Mouse (Mus musculus) megakaryocyte-erythroid progenitor cell, adult 5-6 weeks (primary cell): ENCODE measurements around the gene Olfr1066. TPM values are rescaled to one million over a fixed set of nuclear protein-coding genes. Genes with fewer than 3 reads are reported as not detected.
"Not testable (repeated sequence)": the region's sequence is repeated elsewhere in the genome, so short reads cannot be mapped to it uniquely, and the experiment has no call there.

Experiments used
- ATAC-seq: replicated peaks from 2 replicates; pipeline ENCODE4 v1.8.0; 2016; ENCODE audit warnings: mild to moderate bottlenecking, inconsistent platforms; ENCODE audit not compliant: severe bottlenecking, poor library complexity, low FRiP score, low TSS enrichment
- total RNA-seq, 2 experiments: library from RNA; stranded (forward) in 1 of 2; stranded (reverse) in 1 of 2; fragments of 200-1000, 215-1000 nt in 1 of 2; fragments of >200 nt in 1 of 2; fragmentation: Nextera tagmentation in 1 of 2; gene quantifications; 2 replicates each; pipeline ENCODE4 v1.2.3; 2014 to 2017

Gene Olfr1066
- total RNA-seq (2014; fragmentation: Nextera tagmentation) (not detected in 2 replicates), total RNA-seq (2017) (not detected in 2 replicates)

- ATAC-seq, result no peak
Measured at GRCm38 (mm10) chr2:86456169-86456568, at the start of gene Olfr1066. TSS of gene Olfr1066 (minus strand) at chr2:86456269.

GRCm38 (mm10) chr2:86487286-86487685 lies 31.2 kb upstream of the Olfr1066 start, which contains the start of gene Olfr228:
TSS of gene Olfr228 (minus strand) at chr2:86487386.
- ATAC-seq, result no peak

GRCm38 (mm10) chr2:86464442-86465109 lies 8.5 kb upstream of the Olfr1066 start:
- ATAC-seq, result peak; percentile 67

GRCm38 (mm10) chr2:86460434-86460833 lies 4.4 kb upstream of the Olfr1066 start:
- ATAC-seq, result no peak

GRCm38 (mm10) chr2:86450491-86450890 lies 5.6 kb downstream of the Olfr1066 start, which contains the start of gene Olfr1065:
TSS of gene Olfr1065 (minus strand) at chr2:86450591.
- ATAC-seq, result not testable (repeated sequence)

GRCm38 (mm10) chr2:86442101-86442500 lies 14.0 kb downstream of the Olfr1066 start:
- ATAC-seq, result not testable (repeated sequence)

GRCm38 (mm10) chr2:86428511-86428910 lies 27.6 kb downstream of the Olfr1066 start:
- not testable (repeated sequence) for ATAC-seq

GRCm38 (mm10) chr2:86426649-86427048 lies 29.4 kb downstream of the Olfr1066 start, which contains the start of gene Olfr1062:
TSS of gene Olfr1062 (minus strand) at chr2:86426749.
- not testable (repeated sequence) for ATAC-seq

GRCm38 (mm10) chr2:86413950-86414349 lies 42.1 kb downstream of the Olfr1066 start, which contains the start of gene Olfr1061:
TSS of gene Olfr1061 (minus strand) at chr2:86414050.
- no peak for ATAC-seq

Other genes starting within 250 kb of the Olfr1066 start
- gene Olfr1046, start 237.0 kb downstream of the Olfr1066 start, total RNA-seq (2014; fragmentation: Nextera tagmentation), result not detected in 2 replicates
- gene Olfr1046, start 237.0 kb downstream of the Olfr1066 start, total RNA-seq (2017), result not detected in 2 replicates
- gene Olfr1047, start 224.9 kb downstream of the Olfr1066 start, total RNA-seq (2014; fragmentation: Nextera tagmentation), result not detected in 2 replicates
- not detected in 2 replicates for gene Olfr1047, start 224.9 kb downstream of the Olfr1066 start, total RNA-seq (2017)
- not detected in 2 replicates for gene Olfr1048, start 216.0 kb downstream of the Olfr1066 start, total RNA-seq (2014; fragmentation: Nextera tagmentation)
- not detected in 2 replicates for gene Olfr1048, start 216.0 kb downstream of the Olfr1066 start, total RNA-seq (2017)
- not detected in 2 replicates for gene Olfr1049, start 197.9 kb downstream of the Olfr1066 start, total RNA-seq (2014; fragmentation: Nextera tagmentation)
- gene Olfr1049, start 197.9 kb downstream of the Olfr1066 start, total RNA-seq (2017), result not detected in 2 replicates
- not detected in 2 replicates for gene Olfr1051, start 177.2 kb downstream of the Olfr1066 start, total RNA-seq (2014; fragmentation: Nextera tagmentation)
- gene Olfr1051, start 177.2 kb downstream of the Olfr1066 start, total RNA-seq (2017), result not detected in 2 replicates
- not detected in 2 replicates for gene Olfr1052, start 163.8 kb downstream of the Olfr1066 start, total RNA-seq (2014; fragmentation: Nextera tagmentation)
- gene Olfr1052, start 163.8 kb downstream of the Olfr1066 start, total RNA-seq (2017), result not detected in 2 replicates
- gene Olfr1053, start 141.0 kb downstream of the Olfr1066 start, total RNA-seq (2014; fragmentation: Nextera tagmentation), result not detected in 2 replicates
- not detected in 2 replicates for gene Olfr1053, start 141.0 kb downstream of the Olfr1066 start, total RNA-seq (2017)
- not detected in 2 replicates for gene Olfr1054, start 120.8 kb downstream of the Olfr1066 start, total RNA-seq (2014; fragmentation: Nextera tagmentation)
- gene Olfr1054, start 120.8 kb downstream of the Olfr1066 start, total RNA-seq (2017), result not detected in 2 replicates
- gene Olfr1055, start 106.0 kb downstream of the Olfr1066 start, total RNA-seq (2014; fragmentation: Nextera tagmentation), result not detected in 2 replicates
- not detected in 2 replicates for gene Olfr1055, start 106.0 kb downstream of the Olfr1066 start, total RNA-seq (2017)
- gene Olfr1056, start 93.8 kb downstream of the Olfr1066 start, total RNA-seq (2014; fragmentation: Nextera tagmentation), result not detected in 2 replicates
- gene Olfr1056, start 93.8 kb downstream of the Olfr1066 start, total RNA-seq (2017), result not detected in 2 replicates
- gene Olfr1057, start 77.9 kb downstream of the Olfr1066 start, total RNA-seq (2014; fragmentation: Nextera tagmentation), result not detected in 2 replicates
- not detected in 2 replicates for gene Olfr1057, start 77.9 kb downstream of the Olfr1066 start, total RNA-seq (2017)
- not detected in 2 replicates for gene Olfr1058, start 67.7 kb downstream of the Olfr1066 start, total RNA-seq (2014; fragmentation: Nextera tagmentation)
- gene Olfr1058, start 67.7 kb downstream of the Olfr1066 start, total RNA-seq (2017), result not detected in 2 replicates
- not detected in 2 replicates for gene Olfr1061, start 42.2 kb downstream of the Olfr1066 start, total RNA-seq (2014; fragmentation: Nextera tagmentation)
- gene Olfr1061, start 42.2 kb downstream of the Olfr1066 start, total RNA-seq (2017), result not detected in 2 replicates
- not detected in 2 replicates for gene Olfr1062, start 29.5 kb downstream of the Olfr1066 start, total RNA-seq (2014; fragmentation: Nextera tagmentation)
- not detected in 2 replicates for gene Olfr1062, start 29.5 kb downstream of the Olfr1066 start, total RNA-seq (2017)
- gene Olfr1065, start 5.7 kb downstream of the Olfr1066 start, total RNA-seq (2014; fragmentation: Nextera tagmentation), result not detected in 2 replicates
- gene Olfr1065, start 5.7 kb downstream of the Olfr1066 start, total RNA-seq (2017), result not detected in 2 replicates
- gene Olfr228, start 31.1 kb upstream of the Olfr1066 start, total RNA-seq (2014; fragmentation: Nextera tagmentation), result not detected in 2 replicates
- not detected in 2 replicates for gene Olfr228, start 31.1 kb upstream of the Olfr1066 start, total RNA-seq (2017)
- not detected in 2 replicates for gene Olfr1076, start 52.2 kb upstream of the Olfr1066 start, total RNA-seq (2014; fragmentation: Nextera tagmentation)
- not detected in 2 replicates for gene Olfr1076, start 52.2 kb upstream of the Olfr1066 start, total RNA-seq (2017)
- gene Olfr1079, start 86.2 kb upstream of the Olfr1066 start, total RNA-seq (2014; fragmentation: Nextera tagmentation), result not detected in 2 replicates
- not detected in 2 replicates for gene Olfr1079, start 86.2 kb upstream of the Olfr1066 start, total RNA-seq (2017)
- not detected in 2 replicates for gene Olfr1080, start 102.0 kb upstream of the Olfr1066 start, total RNA-seq (2014; fragmentation: Nextera tagmentation)
- not detected in 2 replicates for gene Olfr1080, start 102.0 kb upstream of the Olfr1066 start, total RNA-seq (2017)
- gene Olfr1082, start 142.7 kb upstream of the Olfr1066 start, total RNA-seq (2014; fragmentation: Nextera tagmentation), result not detected in 2 replicates
- not detected in 2 replicates for gene Olfr1082, start 142.7 kb upstream of the Olfr1066 start, total RNA-seq (2017)
- not detected in 2 replicates for gene Olfr1084, start 183.5 kb upstream of the Olfr1066 start, total RNA-seq (2014; fragmentation: Nextera tagmentation)
- gene Olfr1084, start 183.5 kb upstream of the Olfr1066 start, total RNA-seq (2017), result not detected in 2 replicates
- gene Olfr1085, start 205.8 kb upstream of the Olfr1066 start, total RNA-seq (2014; fragmentation: Nextera tagmentation), result not detected in 2 replicates
- not detected in 2 replicates for gene Olfr1085, start 205.8 kb upstream of the Olfr1066 start, total RNA-seq (2017)
- gene Olfr1086, start 223.8 kb upstream of the Olfr1066 start, total RNA-seq (2014; fragmentation: Nextera tagmentation), result not detected in 2 replicates
- gene Olfr1086, start 223.8 kb upstream of the Olfr1066 start, total RNA-seq (2017), result not detected in 2 replicates
- gene Olfr1087, start 242.1 kb upstream of the Olfr1066 start, total RNA-seq (2014; fragmentation: Nextera tagmentation), result not detected in 2 replicates
- not detected in 2 replicates for gene Olfr1087, start 242.1 kb upstream of the Olfr1066 start, total RNA-seq (2017)